Mouse (Mus musculus) embryonic facial prominence, embryonic 15.5 days (tissue): ENCODE data around the gene Ccdc97. TPM values are rescaled to one million over a fixed set of nuclear protein-coding genes. Genes with fewer than 3 reads are reported as not detected.

Experiments
- ATAC-seq: fragments of 200-750 bp; cut with Nextera tagmentation; 2 replicates; pipeline ENCODE4 v1.8.0; 2017; ENCODE audit warnings: low read depth, moderate TSS enrichment; ENCODE audit not compliant: insufficient number of reproducible peaks, low FRiP score, low TSS enrichment
- H3K27ac ChIP-seq: fragments of 300-500 bp; sonication (generic); replicated peaks from 2 replicates; pipeline ENCODE4 v1.5.1; 2015; ENCODE audit warnings: mild to moderate bottlenecking, inconsistent platforms
- H3K27me3 ChIP-seq: fragments of 300-500 bp; sonication (generic); 2 replicates; pipeline ENCODE4 v1.6.1; 2015; ENCODE audit warnings: inconsistent platforms
- H3K36me3 ChIP-seq: fragments of 300-500 bp; sonication (generic); 2 replicates; pipeline ENCODE4 v1.6.1; 2015; ENCODE audit warnings: mild to moderate bottlenecking, inconsistent platforms
- H3K4me1 ChIP-seq: fragments of 300-500 bp; sonication (generic); 2 replicates; pipeline ENCODE4 v1.6.1; 2015; ENCODE audit warnings: inconsistent platforms
- H3K4me2 ChIP-seq: fragments of 300-500 bp; sonication (generic); replicated peaks from 2 replicates; pipeline ENCODE4 v1.6.1; 2015; ENCODE audit warnings: mild to moderate bottlenecking, inconsistent platforms
- H3K4me3 ChIP-seq: fragments of 300-500 bp; sonication (generic); replicated peaks from 2 replicates; pipeline ENCODE4 v1.5.1; 2015; ENCODE audit warnings: mild to moderate bottlenecking, inconsistent platforms
- H3K9ac ChIP-seq: fragments of 300-500 bp; sonication (generic); 2 replicates; pipeline ENCODE4 v1.6.1; 2015; ENCODE audit warnings: inconsistent platforms
- H3K9me3 ChIP-seq: fragments of 300-500 bp; sonication (generic); replicated peaks from 2 replicates; pipeline ENCODE4 v1.6.1; 2016; ENCODE audit warnings: inconsistent platforms
- WGBS: fragments of 180-500 bp; shearing (Covaris S2); methylation state at CpG from one replicate; pipeline ENCODE4 v1.1.7; 2015; 5-methylcytosine and 5-hydroxymethylcytosine counted together
- polyA plus RNA-seq: library from polyadenylated mRNA; unstranded; fragments of >200 nt; fragmentation: Nextera tagmentation; extraction: Ambion mirVana; gene quantifications from 2 replicates; pipeline ENCODE4 v1.2.1, GENCODE M21; 2015

Ccdc97 gene
- polyA plus RNA-seq, 1 experiment from 2014 or later: 32.8 TPM

- peak overlapping the region; percentile 8; the same call in 1 of the 2 replicates for H3K27ac ChIP-seq
- no peak overlapping the region for H3K4me2 ChIP-seq
- 88% methylated on average over 7 of the region's 7 CpGs for WGBS
- H3K9me3 ChIP-seq: no peaks in the 10 kb centered on the region
- no peak overlapping the region for H3K9ac ChIP-seq
- no peak overlapping the region for H3K4me3 ChIP-seq
- H3K4me1 ChIP-seq: peaks cover 36% of the 10 kb centered on the region
- no peak for ATAC-seq
- no peaks in the 10 kb centered on the region for H3K36me3 ChIP-seq
- H3K27me3 ChIP-seq: peaks cover 34% of the 10 kb centered on the region
Measured at GRCm38 (mm10) chr7:25677013-25677412, 41.9 kb downstream of the Ccdc97 start.

GRCm38 (mm10) chr7:25676085-25676781, 42.7 kb downstream of the Ccdc97 start:
- WGBS: 46% methylated on average over 15 of the region's 15 CpGs

GRCm38 (mm10) chr7:25675405-25675804, 43.5 kb downstream of the Ccdc97 start:
- Histone ChIP-seq H3K36me3 (no peaks in the 10 kb centered on the region), H3K4me2 (peak overlapping the region; percentile 66; the same call in 1 of the 2 replicates), H3K4me3 (peak overlapping the region; percentile 36), H3K9me3 (no peaks in the 10 kb centered on the region), H3K9ac (no peak overlapping the region), H3K27me3 (peaks cover 34% of the 10 kb centered on the region), H3K4me1 (peaks cover 25% of the 10 kb centered on the region), H3K27ac (no peak overlapping the region)
- no peak for ATAC-seq
- WGBS: 49% methylated on average over 6 of the region's 6 CpGs

More at GRCm38 (mm10) chr7:25676085-25676781, 42.7 kb downstream of the Ccdc97 start:
- Histone ChIP-seq H3K4me1 (peaks cover 28% of the 10 kb centered on the region), H3K27me3 (peaks cover 34% of the 10 kb centered on the region), H3K4me2 (peak overlapping the region; percentile 12; the same call in 1 of the 2 replicates), H3K36me3 (no peaks in the 10 kb centered on the region), H3K4me3 (no peak overlapping the region), H3K27ac (no peak overlapping the region), H3K9me3 (no peaks in the 10 kb centered on the region), H3K9ac (no peak overlapping the region)
- no peak for ATAC-seq

- peaks cover 19% of the 10 kb centered on the region for H3K4me1 ChIP-seq
- no peaks in the 10 kb centered on the region for H3K9me3 ChIP-seq
- no peak within 1 kb of the TSS for H3K27ac ChIP-seq
- WGBS: 3% methylated on average over 29 of the region's 29 CpGs
- no peaks in the 10 kb centered on the region for H3K36me3 ChIP-seq
- ATAC-seq: no peak
- peak within 1 kb of the TSS; percentile 66 for H3K4me2 ChIP-seq
- peaks cover 34% of the 10 kb centered on the region for H3K27me3 ChIP-seq
- H3K9ac ChIP-seq: no peak within 1 kb of the TSS
- peak within 1 kb of the TSS; percentile 36 for H3K4me3 ChIP-seq
Measured at GRCm38 (mm10) chr7:25674719-25675300, 44.1 kb downstream of the Ccdc97 start, which contains the start of gene Tmem91. Gene Tmem91 (minus strand): TSS chr7:25675166.

- Histone ChIP-seq H3K27ac (no peak overlapping the region), H3K9ac (no peak overlapping the region), H3K9me3 (no peaks in the 10 kb centered on the region), H3K27me3 (peaks cover 33% of the 10 kb centered on the region), H3K36me3 (peaks cover 1% of the 10 kb centered on the region; the same call in 1 of the 2 replicates), H3K4me2 (peak overlapping the region; percentile 66), H3K4me3 (peak overlapping the region; percentile 36; the same call in 1 of the 2 replicates), H3K4me1 (peaks cover 18% of the 10 kb centered on the region)
- WGBS: 27% methylated on average over 9 of the region's 9 CpGs
- no peak for ATAC-seq
Measured at GRCm38 (mm10) chr7:25674297-25674696, 44.6 kb downstream of the Ccdc97 start.

- Histone ChIP-seq H3K4me1 (peaks cover 18% of the 10 kb centered on the region), H3K9me3 (no peaks in the 10 kb centered on the region), H3K27me3 (peaks cover 28% of the 10 kb centered on the region), H3K9ac (no peak overlapping the region), H3K27ac (no peak overlapping the region), H3K36me3 (peaks cover 19% of the 10 kb centered on the region), H3K4me2 (no peak overlapping the region), H3K4me3 (no peak overlapping the region)
- ATAC-seq: no peak
- 47% methylated on average over 4 of the region's 4 CpGs for WGBS
Measured at GRCm38 (mm10) chr7:25672442-25672841, 46.4 kb downstream of the Ccdc97 start.

GRCm38 (mm10) chr7:25671686-25672085, 47.2 kb downstream of the Ccdc97 start:
- Histone ChIP-seq H3K4me3 (no peak overlapping the region), H3K36me3 (peaks cover 25% of the 10 kb centered on the region), H3K4me1 (peaks cover 16% of the 10 kb centered on the region), H3K27ac (no peak overlapping the region), H3K4me2 (no peak overlapping the region), H3K9me3 (no peaks in the 10 kb centered on the region), H3K27me3 (peaks cover 28% of the 10 kb centered on the region), H3K9ac (no peak overlapping the region)
- ATAC-seq: no peak
- WGBS: 70% methylated on average over 2 of the region's 2 CpGs

- no peak for ATAC-seq
- Histone ChIP-seq H3K27me3 (peaks cover 22% of the 10 kb centered on the region), H3K4me2 (no peak overlapping the region), H3K36me3 (peaks cover 41% of the 10 kb centered on the region), H3K9ac (no peak overlapping the region), H3K9me3 (no peaks in the 10 kb centered on the region), H3K27ac (no peak overlapping the region), H3K4me1 (peaks cover 8% of the 10 kb centered on the region), H3K4me3 (no peak overlapping the region)
- WGBS: 81% methylated on average over 4 of the region's 4 CpGs
Measured at GRCm38 (mm10) chr7:25670096-25670495, 48.8 kb downstream of the Ccdc97 start.

GRCm38 (mm10) chr7:25669631-25670030, 49.3 kb downstream of the Ccdc97 start:
- peaks cover 46% of the 10 kb centered on the region for H3K36me3 ChIP-seq
- H3K9ac ChIP-seq: no peak overlapping the region
- 80% methylated on average over 9 of the region's 9 CpGs for WGBS
- no peak for ATAC-seq
- no peak overlapping the region for H3K4me3 ChIP-seq
- H3K4me1 ChIP-seq: peaks cover 4% of the 10 kb centered on the region
- no peak overlapping the region for H3K4me2 ChIP-seq
- no peaks in the 10 kb centered on the region for H3K9me3 ChIP-seq
- H3K27ac ChIP-seq: no peak overlapping the region
- H3K27me3 ChIP-seq: peaks cover 17% of the 10 kb centered on the region

- ATAC-seq: no peak
- H3K4me1 ChIP-seq: no peaks in the 10 kb centered on the region
- no peaks in the 10 kb centered on the region for H3K9me3 ChIP-seq
- H3K4me3 ChIP-seq: no peak overlapping the region
- H3K27me3 ChIP-seq: peaks cover 12% of the 10 kb centered on the region
- peaks cover 50% of the 10 kb centered on the region for H3K36me3 ChIP-seq
- no peak overlapping the region for H3K9ac ChIP-seq
- H3K27ac ChIP-seq: no peak overlapping the region
- 84% methylated on average over 10 of the region's 10 CpGs for WGBS
- H3K4me2 ChIP-seq: no peak overlapping the region
Measured at GRCm38 (mm10) chr7:25669158-25669557, 49.7 kb downstream of the Ccdc97 start.

GRCm38 (mm10) chr7:25666381-25666780, 52.5 kb downstream of the Ccdc97 start:
- Histone ChIP-seq H3K27ac (no peak overlapping the region), H3K4me3 (no peak overlapping the region), H3K36me3 (peaks cover 66% of the 10 kb centered on the region), H3K4me1 (no peaks in the 10 kb centered on the region), H3K9me3 (no peaks in the 10 kb centered on the region), H3K4me2 (no peak overlapping the region), H3K27me3 (no peaks in the 10 kb centered on the region), H3K9ac (no peak overlapping the region)
- WGBS: 94% methylated on average over 8 of the region's 8 CpGs
- no peak for ATAC-seq
